Mouse (Mus musculus) heart, adult 8-10 months (tissue): ENCODE measurements around the gene Klhl5. TPM values are rescaled to one million over a fixed set of nuclear protein-coding genes. Genes with fewer than 3 reads are reported as not detected.

Experiments
- DNase-seq: peaks from one replicate; pipeline ENCODE4 v3.0.0; 2022; ENCODE audit warnings: low spot score
- total RNA-seq, 4 experiments: library from RNA; stranded (reverse); gene quantifications; 2 replicates each; pipeline ENCODE4 v1.2.4; 2022

Klhl5 gene
- total RNA-seq = 10 to 100 TPM; 13.0 to 16.0 (median 13.4) TPM

DNA sequence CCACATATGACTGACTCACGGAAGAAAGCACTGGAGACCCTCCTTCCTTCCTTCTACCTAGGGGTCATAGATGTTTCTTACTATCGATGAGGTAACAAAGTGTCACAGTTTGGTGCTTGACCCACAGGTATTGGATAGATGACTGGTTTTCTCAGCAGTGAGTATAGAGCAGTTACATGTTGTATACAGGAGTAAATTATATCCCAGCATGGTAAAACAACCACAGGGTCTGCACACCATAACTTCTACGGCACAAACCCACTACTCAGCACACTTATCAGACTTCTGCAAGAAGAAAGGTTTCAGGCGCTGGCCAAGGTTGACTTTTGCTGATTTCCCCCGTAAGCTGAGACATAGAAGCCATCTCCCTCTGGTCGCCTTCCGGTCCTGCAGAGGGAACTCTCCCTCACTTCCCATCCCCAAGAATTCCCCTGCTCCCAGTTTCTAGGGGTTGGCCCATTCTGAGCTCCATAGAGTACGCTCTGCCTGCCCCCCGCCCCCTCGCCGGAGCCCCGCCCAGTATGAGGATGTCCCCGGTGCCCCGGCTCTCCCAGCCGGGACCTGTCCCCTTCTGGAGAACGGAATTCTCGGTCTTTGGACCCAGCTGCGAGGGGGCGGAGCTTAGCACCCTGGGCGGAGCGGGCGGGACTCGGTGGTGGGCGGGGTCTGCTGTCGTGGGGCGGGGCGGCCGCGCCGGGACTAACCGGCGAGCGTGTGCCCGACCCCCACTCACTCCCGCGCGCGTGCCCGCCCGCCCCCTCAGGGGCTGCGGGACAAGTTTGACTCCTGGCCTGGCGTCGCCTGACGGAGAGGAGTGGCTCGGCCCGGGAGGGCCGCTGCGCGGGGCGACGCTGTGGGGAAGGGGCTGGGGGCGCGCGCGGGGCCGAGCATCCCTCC lies at the start of gene Klhl5:
Gene Klhl5, plus strand, starts transcription at position 664 of the 897 bp plus-strand sequence.
- DNase-seq = peak; percentile 88

DNA sequence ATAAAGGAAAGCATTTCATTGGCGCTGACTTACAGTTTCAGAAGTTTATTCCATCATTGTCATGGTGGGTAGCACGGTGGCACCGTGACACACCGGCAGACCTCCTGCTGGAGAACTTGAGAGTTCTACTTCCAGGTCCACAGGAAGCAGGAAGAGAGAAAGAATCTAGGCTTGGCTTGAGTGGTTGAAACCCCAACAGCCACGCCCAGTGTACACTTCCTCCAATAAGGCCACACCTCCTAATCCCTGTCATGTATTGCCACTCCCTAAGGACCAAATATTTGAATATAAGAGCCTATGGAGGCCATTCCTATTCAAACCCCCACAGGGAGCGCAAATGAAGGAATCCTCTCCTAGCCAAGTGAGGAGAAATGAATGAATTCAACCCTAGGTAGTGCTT lies 49.7 kb upstream of the Klhl5 start:
- no peak for DNase-seq

DNA sequence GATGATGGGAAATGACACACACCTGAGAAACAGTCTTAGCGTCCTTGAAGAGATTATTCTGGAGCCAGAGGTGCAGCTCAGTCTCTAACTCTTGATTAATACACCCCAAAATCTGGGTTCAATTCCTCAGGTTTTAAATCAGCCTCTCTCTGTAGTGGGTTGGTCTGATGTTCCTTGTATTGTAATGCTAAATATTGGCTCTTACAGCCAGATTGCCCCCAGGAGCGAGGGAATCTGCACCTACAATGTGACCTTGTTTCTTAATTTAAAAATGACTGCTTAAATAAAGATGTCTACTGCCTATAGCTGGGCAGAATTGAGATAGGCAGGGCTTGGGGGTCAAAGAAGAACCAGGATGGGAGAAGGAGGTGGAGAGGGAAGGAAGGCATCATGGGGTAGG lies 47.5 kb upstream of the Klhl5 start:
- DNase-seq = no peak

DNA sequence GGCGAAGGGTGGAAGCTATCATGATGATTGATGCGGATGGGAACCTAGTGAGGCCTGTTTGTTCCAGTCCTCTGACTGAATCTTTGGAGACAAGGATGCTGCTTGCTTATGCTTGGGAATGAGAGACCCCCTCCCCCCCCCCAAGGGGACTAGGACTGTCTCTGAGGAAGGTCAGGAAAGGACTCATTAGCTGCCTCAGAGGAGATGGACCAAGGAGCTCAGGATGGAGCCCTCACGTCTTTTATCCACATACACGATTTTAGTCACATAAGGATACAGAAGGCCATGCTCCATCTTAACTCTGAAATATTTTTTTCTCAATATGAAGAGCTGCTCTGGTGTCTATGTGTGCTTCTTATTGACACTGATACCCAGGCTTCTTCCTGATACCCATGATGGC lies 45.1 kb upstream of the Klhl5 start:
- DNase-seq = no peak

DNA sequence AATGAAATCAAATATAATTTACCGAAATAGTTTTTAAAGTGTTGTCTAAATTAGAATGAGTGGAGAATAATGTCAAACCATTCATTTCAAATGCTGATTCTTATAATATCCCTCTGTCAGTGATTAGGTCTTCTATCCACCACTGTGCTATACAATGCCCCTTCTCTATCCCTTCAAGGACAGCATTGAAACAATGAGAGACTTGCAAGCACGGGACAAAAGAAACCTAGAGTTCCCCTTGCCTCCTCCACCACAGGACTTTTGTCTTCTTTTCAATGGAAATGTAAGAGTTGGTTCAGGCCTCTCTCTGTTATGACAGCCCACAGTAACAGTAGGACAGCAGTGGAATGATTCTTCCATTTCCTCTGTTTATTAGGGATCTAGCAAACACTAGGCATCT lies 44.1 kb upstream of the Klhl5 start:
- no peak for DNase-seq

DNA sequence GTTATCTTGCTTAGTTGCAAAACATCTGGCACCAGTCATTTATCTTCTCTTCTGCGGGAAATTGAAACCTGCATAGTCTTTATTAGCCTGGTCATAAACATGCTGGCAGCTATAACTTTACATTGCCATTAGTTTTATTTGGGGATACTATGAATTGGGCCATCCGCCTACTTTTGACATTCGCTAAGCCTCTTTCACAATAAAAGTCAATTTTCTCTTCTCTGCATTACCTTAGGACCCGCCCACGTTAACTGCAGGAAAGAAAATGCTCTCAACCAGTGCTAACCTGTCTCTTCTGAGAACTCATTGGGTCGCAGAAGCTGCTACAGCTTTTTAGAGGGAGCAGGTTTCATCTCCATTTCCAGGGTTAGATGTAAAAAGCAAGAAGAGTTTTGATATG lies 39.2 kb upstream of the Klhl5 start:
- no peak for DNase-seq

DNA sequence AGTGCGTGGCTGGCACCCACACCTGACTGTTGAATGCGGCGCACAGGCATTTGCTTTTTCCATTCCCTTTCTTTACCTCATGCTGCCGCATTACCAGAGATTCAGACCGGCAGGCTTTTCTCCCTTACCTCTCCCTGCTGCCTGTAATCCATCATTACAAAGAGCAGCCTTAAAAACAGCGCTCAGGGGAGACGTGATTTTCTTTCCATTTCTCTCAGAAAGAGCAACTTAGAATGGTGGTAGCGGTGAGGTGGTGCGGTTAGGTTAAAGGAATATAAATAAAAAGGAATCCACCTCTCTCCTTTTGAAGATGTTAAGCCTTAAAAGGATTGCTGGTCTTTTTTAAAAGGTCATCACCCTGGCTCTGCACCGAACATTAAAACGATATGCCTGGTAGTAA lies 37.5 kb upstream of the Klhl5 start:
- DNase-seq = no peak

DNA sequence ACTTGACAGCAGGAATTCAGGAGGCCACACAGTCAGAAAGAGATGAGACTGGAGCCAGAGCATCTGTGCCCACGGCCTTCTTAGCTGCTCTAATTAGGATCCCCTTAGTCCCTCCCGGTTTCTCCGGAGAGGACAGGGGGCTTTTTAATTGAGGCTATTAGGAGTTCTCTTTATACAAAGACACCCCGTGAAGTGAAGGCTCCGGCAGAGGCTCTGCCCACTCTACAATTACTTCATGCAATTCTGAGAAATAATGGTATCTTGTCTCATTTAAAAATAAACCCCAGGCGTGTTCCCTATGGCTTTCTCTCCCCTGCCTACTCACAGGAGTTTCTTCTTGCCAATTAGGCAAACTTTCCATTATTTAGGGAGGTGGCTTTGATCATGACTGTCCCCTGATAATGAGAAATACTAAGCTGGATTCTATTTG lies 35.6 kb upstream of the Klhl5 start:
- DNase-seq = no peak

DNA sequence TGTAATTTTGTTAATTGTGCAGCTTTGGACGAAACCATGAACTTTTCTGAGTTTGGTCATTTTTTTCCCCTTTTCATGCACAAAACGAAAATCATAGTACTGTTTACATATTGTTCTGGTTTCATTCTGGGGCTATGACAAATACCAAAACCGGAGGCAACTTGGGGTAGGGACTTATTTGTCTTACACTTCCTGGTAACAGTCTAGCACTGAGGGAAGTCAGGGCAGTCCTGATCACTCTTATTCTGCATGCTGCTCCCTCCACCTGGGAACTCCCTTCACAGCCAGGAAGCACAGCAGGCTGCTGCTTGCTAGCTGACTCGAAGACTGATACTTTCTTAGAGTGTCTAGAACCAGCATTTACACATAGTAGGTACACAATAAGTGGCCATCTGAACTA lies 34.1 kb upstream of the Klhl5 start:
- no peak for DNase-seq

DNA sequence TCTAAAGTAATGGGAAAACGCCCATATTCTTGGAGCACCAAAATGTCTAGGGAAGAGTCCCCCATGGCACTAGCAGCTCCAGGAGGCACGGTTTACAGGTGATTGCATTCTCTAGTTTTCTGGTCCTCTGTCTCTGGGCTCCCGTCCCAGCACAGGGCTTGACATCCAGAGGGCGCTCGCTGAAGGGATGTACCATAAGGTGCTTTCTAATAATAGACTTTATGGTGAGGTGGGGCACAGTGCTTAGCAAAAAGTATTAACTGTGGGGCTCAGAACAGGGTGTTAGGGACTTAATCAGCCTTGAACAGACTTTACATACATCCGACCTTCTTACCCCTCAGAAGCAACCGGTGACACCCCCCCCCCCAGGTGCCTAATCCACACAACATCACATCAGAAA lies 32.6 kb upstream of the Klhl5 start:
- peak; percentile 18 for DNase-seq

DNA sequence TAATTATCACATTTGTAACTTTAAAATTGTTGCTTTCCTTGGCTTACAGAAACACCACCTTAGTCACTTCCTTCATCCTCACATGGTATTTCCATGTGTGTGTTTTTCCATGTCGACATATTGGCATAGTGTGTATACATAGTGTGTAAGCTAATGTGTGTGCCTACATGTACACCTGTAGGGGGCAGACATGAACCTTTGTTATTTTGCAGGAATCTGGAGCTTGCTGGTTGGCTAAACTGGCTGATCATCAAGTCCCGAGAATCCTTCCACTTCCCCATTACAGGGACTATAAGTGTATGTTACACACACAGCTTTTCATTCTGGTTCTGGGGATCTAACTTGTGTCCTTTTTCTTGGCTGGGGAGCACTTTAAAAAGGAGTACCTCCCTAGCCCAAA lies 31.3 kb upstream of the Klhl5 start:
- peak; percentile 24 for DNase-seq

DNA sequence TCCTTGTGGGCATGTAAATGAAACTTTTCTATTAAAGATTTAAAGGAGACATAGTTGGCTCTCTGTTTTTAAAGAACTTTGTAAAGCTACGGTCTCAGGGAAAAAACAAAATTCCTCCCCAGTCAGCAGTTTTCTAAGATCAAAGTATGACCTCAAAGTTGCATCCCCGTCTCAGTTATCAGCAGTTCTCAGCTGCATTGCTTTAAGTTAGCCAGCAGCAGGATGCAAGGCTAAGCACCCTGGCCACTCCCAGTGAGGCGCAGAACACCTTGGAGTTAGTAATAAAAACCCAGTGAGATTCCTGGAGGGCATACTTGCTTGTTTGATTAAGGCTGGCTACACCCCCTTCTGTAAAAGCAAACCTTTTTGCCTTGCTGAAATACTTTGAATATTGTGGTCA lies 30.6 kb upstream of the Klhl5 start:
- no peak for DNase-seq

DNA sequence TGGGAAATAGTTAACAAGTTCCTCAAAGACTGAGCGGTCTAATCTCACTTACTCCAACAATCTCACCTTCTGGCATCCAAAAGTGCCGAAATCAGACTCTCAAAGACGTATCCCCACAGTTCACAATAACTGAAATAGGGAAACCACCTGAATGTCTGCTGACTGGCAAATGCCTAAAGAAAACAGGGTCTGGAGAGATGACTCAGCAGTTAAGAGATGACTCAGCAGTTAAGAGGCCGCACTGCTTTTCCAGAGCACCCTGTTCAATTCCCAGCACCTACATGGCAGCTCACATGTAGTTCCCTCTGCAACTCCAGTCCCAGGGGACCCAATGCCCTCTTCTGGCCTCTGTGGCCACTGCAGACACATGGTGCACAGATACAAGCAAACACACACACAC lies 29.3 kb upstream of the Klhl5 start:
- no peak for DNase-seq

DNA sequence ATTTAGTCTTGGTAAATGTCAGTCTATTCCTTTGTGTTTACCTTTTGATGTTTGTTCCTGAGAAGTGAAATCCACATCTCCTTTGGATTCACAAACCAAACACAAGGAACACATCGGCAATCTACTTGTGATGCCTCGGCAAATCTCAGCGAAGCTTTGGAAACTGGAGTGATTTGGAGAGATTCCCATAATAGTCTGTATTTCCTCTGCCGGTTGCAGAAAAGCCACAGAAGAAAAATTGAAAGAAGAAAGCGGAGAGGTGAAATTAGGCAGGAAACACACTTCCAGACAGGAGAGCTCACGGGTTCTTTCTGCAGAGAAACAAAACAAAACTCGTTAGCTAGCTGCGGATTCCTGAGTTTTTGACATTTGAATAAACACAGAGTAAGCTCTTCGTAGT lies 27.5 kb upstream of the Klhl5 start:
- DNase-seq = peak; percentile 19

DNA sequence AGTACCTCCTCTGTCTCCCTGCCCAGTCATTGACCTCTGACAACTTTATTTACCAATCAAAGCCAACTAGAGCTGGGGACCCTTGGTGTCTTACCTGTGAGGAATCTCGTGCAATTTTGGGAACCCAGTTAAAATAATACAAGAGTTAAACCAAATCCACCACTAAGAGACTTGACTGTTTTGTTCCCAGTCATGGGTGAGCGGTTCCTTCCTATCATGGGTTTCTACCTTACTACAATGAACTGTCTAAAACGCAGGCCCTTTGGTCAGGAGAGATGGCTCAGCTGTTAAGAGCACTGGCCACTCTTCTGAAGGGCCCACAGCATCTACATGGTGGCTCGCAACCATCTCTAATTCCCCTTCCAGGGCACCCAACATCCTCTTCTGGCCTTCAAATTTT lies 25.5 kb upstream of the Klhl5 start:
- DNase-seq = no peak

DNA sequence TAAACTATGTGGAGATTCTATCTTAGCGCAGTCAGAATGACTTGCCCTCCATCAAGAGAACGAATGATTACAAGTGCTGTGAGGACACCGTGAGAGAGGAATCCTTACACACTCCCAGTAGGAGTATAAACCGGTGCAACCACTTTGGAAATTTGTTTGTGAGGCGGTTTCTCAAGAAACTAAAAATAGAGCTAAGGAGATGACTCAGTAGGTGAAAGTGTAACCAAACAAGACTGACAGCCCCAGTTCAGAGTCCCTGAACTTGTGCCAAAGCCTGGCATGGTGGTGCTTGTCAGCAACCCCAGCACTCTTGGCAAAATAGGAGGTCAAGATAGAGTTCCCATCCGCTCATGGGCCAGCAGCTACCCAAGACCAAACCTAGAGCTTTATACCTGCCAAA lies 20.8 kb upstream of the Klhl5 start:
- DNase-seq = peak; percentile 38

DNA sequence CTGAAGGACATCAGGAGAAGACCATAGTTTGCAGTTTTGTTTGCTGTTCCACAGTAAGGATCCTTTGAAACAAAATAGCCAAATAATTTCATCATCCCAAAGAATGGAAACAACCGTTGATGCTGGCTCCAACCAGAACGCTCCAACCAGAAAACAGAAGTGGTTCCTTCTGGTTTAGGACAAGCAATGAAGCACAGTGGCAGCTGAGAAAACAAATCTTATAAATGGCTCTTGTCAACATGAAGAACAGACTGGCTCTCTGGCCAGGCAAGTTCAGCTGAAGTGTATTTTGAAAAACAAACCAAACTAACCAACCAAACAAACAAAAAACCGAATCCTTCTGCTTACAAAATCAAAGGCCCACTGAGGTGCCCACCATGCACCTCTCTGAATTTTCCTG lies 17.6 kb upstream of the Klhl5 start:
- no peak for DNase-seq

DNA sequence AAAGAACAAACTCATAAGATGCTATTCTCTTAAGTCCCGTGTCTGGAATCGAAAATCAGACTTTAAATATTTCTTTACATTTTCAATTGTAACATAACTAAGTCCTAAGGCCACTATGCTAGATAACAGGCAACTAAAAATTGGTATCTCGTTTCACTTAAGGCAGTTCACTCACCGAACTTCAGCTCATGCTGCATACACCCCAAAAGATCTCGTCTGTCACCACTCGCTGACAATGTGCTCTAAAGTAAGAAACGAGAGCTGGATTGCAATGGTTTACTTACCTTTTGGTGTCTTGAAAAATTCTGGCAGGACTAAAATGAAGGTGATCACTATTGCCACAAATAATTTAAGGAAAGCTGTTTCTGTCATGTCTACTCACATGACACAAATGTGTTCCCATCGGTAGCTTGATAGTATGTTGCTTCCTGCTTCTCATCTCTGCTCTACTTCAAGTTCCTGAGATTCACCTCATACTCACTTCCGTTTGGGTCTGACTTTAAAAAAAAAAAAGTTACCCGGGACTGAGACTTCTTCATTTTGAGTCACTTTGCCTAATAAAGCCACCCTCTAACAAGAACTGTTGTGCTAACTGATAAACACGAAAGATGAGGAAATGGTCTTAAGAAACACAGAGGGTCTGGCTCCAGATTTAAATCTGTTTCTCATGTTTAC lies 16.0 kb upstream of the Klhl5 start:
- DNase-seq = no peak

DNA sequence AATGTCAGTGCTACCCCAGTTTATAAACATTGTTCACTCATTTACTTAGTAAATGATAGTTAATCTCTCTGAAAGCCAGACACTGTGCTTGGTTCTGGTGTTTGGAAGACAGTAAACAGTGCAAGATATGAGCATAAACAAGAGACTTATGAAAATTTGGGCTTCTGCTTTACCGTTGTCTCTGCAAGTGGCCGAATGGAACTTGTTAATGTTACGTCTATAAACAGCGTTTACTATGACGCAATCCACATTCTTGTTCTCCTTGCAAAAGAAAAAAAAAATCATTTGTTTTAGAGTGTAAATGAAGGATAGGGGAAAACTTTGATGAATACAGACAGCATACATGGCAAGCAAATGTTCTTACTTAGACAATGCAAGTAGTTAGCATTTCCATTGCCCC lies 15.4 kb upstream of the Klhl5 start, which contains the start of gene Tmem156:
Gene Tmem156, minus strand, starts transcription at position 212 of the 400 bp plus-strand sequence.
- no peak for DNase-seq

DNA sequence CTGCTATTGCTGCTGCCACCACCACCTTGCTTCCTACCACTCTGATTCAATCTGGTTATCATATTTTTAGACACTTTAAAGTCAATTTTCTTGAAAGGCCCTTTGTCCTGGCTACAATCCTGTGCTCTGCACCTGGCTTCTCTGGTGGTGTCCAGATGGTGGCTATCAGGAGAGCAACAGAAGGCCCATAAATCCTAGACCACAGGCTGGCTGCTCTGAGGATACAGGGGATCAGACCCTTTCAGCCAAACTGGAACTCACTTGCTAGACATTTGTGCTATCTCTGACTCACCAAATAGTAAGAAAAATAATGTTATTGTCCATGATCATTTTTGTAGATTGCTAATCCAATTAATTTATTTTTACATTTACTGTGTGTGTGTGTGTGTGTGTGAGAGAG lies 13.6 kb upstream of the Klhl5 start:
- DNase-seq = no peak

DNA sequence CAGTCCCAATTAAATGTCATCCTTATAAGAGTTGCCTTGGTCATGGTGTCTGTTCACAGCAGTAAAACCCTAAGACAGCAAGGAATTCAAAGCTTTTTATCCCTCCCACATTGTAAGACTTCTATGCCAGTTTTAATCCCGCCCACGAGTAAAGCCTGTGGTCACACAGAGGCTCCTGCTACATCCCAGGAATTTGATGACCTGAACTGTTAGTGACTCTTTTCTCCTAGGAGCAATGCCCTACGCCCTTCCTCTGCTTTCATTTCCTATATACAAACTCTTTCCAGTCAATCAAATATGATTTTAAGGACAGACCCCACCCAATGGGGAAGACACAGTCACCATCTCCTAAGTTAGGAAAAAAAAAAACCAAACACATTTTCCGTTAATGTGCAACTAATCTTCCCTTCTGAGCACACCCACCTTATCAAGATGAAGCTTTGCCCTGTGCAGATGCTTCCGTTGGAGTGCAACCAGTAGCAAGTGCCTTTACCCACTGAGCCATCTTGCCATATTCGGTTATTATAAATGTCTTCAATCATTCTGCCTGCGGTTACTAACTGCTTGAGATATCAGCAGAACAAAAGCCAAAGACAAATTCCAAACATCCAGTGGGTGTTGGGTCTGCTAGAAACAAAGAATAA lies 12.3 kb upstream of the Klhl5 start:
- DNase-seq = no peak

DNA sequence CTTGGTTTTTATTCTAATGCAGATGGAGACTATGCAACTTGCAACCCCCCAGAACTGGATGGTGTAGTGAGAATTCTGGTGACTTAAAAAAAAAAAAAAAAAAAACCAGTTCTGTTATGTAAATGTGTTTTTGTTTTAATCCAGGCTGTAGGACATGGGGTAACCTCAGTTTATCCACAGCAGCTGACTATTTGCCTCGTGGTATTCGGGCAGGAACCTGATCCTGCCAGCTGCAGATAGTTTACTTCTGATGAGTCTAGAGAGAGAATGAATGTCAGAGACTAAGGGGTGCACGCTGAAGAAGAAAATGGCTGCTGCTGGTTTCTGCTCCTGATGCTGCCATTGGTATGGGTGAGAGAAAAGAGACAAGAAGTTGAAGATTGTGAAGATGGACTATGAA lies 11.3 kb upstream of the Klhl5 start:
- DNase-seq = no peak

DNA sequence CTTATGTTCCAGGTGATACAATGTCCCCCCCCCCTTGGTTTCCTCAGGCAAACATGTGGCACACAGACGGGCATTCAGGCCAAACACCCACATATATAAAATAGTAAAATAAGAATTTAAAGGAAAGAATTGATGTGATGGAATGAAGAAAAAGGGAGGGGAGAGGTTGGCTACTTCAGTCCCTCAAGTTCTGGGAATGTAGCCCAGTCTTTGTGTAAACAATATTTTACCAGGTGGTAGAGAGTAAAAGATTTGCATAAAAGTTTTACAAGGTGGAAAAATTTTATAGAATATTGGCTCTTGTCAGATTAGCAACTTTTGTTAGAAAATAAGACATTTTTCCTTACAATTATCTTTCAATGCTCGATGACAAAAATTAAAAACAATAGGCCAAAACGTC lies 10.5 kb upstream of the Klhl5 start:
- DNase-seq = no peak
